Mouse (Mus musculus) intestine, embryonic 14.5 days (tissue): ENCODE measurements around the gene Cdh1. TPM values are rescaled to one million over a fixed set of nuclear protein-coding genes. Genes with fewer than 3 reads are reported as not detected.
A peak's percentile ranks its signal among the peaks of the same experiment; 100 is the strongest.

Experiments
- ATAC-seq: fragments of 200-750 bp; cut with Nextera tagmentation; replicated peaks from 2 replicates; pipeline ENCODE4 v1.8.0; 2017; ENCODE audit warnings: low read depth, moderate number of reproducible peaks, moderate TSS enrichment, moderate library complexity; ENCODE audit not compliant: low FRiP score, low TSS enrichment
- DNase-seq: peaks from one replicate; pipeline ENCODE4 v3.0.0-alpha.2; 2018; ENCODE audit warnings: low spot score
- H3K27ac ChIP-seq: fragments of 300-500 bp; sonication (generic); 2 replicates; pipeline ENCODE4 v1.5.1; 2014; ENCODE audit warnings: low read depth, mild to moderate bottlenecking, control low read depth
- H3K27me3 ChIP-seq: fragments of 300-500 bp; sonication (generic); replicated peaks from 2 replicates; pipeline ENCODE4 v1.6.1; 2014; ENCODE audit warnings: low read length, control low read depth; ENCODE audit not compliant: control insufficient read depth, insufficient read depth
- H3K36me3 ChIP-seq: fragments of 300-500 bp; sonication (generic); 2 replicates; pipeline ENCODE4 v1.6.1; 2014; ENCODE audit warnings: low read length, control low read depth; ENCODE audit not compliant: control insufficient read depth, insufficient read depth
- H3K4me1 ChIP-seq: fragments of 300-500 bp; sonication (generic); replicated peaks from 2 replicates; pipeline ENCODE4 v1.6.1; 2014; ENCODE audit warnings: low read length, control low read depth, mixed read lengths; ENCODE audit not compliant: control insufficient read depth, insufficient read depth
- H3K4me2 ChIP-seq: fragments of 300-500 bp; sonication (generic); 2 replicates; pipeline ENCODE4 v1.6.1; 2014; ENCODE audit warnings: low read length
- H3K4me3 ChIP-seq: fragments of 300-500 bp; sonication (generic); 2 replicates; pipeline ENCODE4 v1.5.1; 2014; ENCODE audit warnings: low read depth, low read length, control low read depth, mixed read lengths
- H3K9ac ChIP-seq: fragments of 300-500 bp; sonication (generic); 2 replicates; pipeline ENCODE4 v1.6.1; 2014; ENCODE audit warnings: mild to moderate bottlenecking, low read length
- H3K9me3 ChIP-seq: fragments of 300-500 bp; sonication (generic); 2 replicates; pipeline ENCODE4 v1.6.1; 2016; ENCODE audit warnings: low read length, control low read depth; ENCODE audit not compliant: control insufficient read depth
- WGBS: fragments of 180-500 bp; shearing (Covaris S2); extraction: QIAGEN DNeasy Blood & Tissue Kit; methylation state at CpG from one replicate; pipeline ENCODE4 v1.1.7; 2014; 5-methylcytosine and 5-hydroxymethylcytosine counted together
- polyA plus RNA-seq: library from polyadenylated mRNA; unstranded; fragments of >200 nt; fragmentation: Nextera tagmentation; extraction: Ambion mirVana; gene quantifications from 2 replicates; pipeline ENCODE4 v1.2.1, GENCODE M21; 2014

Cdh1 gene
- polyA plus RNA-seq, 1 experiment from 2014 or later: 152 TPM

GRCm38 (mm10) chr8:106646153-106646552 is 43.0 kb downstream of the Cdh1 start:
- no peak overlapping the region for H3K27ac ChIP-seq
- no peak overlapping the region for H3K9ac ChIP-seq
- ATAC-seq: no peak
- no peaks in the 10 kb centered on the region for H3K27me3 ChIP-seq
- H3K9me3 ChIP-seq: no peaks in the 10 kb centered on the region
- DNase-seq: no peak
- 0 out of 2 replicates have a peak, but pooled peaks cover 3% of the 10 kb centered on the region for H3K36me3 ChIP-seq
- H3K4me3 ChIP-seq: no peak overlapping the region
- no peak overlapping the region for H3K4me2 ChIP-seq
- H3K4me1 ChIP-seq: no peaks in the 10 kb centered on the region; the same call in 1 of the 2 replicates
- 68% methylated on average over 2 of the region's 2 CpGs for WGBS

GRCm38 (mm10) chr8:106646731-106647130 is 43.6 kb downstream of the Cdh1 start:
- 67% methylated on average over 5 of the region's 5 CpGs for WGBS
- no peaks in the 10 kb centered on the region; the same call in 1 of the 2 replicates for H3K4me1 ChIP-seq
- DNase-seq: no peak
- H3K27me3 ChIP-seq: no peaks in the 10 kb centered on the region
- ATAC-seq: no peak
- H3K9ac ChIP-seq: no peak overlapping the region
- no peaks in the 10 kb centered on the region for H3K9me3 ChIP-seq
- H3K4me3 ChIP-seq: no peak overlapping the region
- H3K36me3 ChIP-seq: 0 out of 2 replicates have a peak, but pooled peaks cover 3% of the 10 kb centered on the region
- peak overlapping the region; percentile 2; the same call in 1 of the 2 replicates for H3K27ac ChIP-seq
- no peak overlapping the region for H3K4me2 ChIP-seq

GRCm38 (mm10) chr8:106647387-106647786 is 44.2 kb downstream of the Cdh1 start:
- no peaks in the 10 kb centered on the region for H3K9me3 ChIP-seq
- H3K27ac ChIP-seq: no peak overlapping the region
- no peak overlapping the region for H3K9ac ChIP-seq
- DNase-seq (peak; percentile 92), ATAC-seq (no peak; the same call in 1 of the 2 replicates)
- H3K27me3 ChIP-seq: no peaks in the 10 kb centered on the region
- H3K36me3 ChIP-seq: 0 out of 2 replicates have a peak, but pooled peaks cover 3% of the 10 kb centered on the region
- 29% methylated on average over 2 of the region's 2 CpGs for WGBS
- no peak overlapping the region for H3K4me3 ChIP-seq
- H3K4me2 ChIP-seq: no peak overlapping the region
- H3K4me1 ChIP-seq: no peaks in the 10 kb centered on the region; the same call in 1 of the 2 replicates

- Histone ChIP-seq H3K9ac (no peak overlapping the region), H3K9me3 (no peaks in the 10 kb centered on the region), H3K36me3 (0 out of 2 replicates have a peak, but pooled peaks cover 3% of the 10 kb centered on the region), H3K27ac (no peak overlapping the region), H3K4me3 (no peak overlapping the region), H3K4me2 (no peak overlapping the region), H3K27me3 (no peaks in the 10 kb centered on the region), H3K4me1 (no peaks in the 10 kb centered on the region; the same call in 1 of the 2 replicates)
- WGBS: 90% methylated on average over 8 of the region's 8 CpGs
- ATAC-seq: no peak
- DNase-seq: no peak
These were observed 45.3 kb downstream of the Cdh1 start for GRCm38 (mm10) chr8:106648421-106648820.

- no peak for DNase-seq
These were observed 48.8 kb downstream of the Cdh1 start for GRCm38 (mm10) chr8:106651994-106652393.

GRCm38 (mm10) chr8:106656046-106656445 is 52.9 kb downstream of the Cdh1 start:
- ATAC-seq (no peak), DNase-seq (no peak)
- H3K36me3 ChIP-seq: peaks cover 12% of the 10 kb centered on the region; the same call in 1 of the 2 replicates
- H3K27ac ChIP-seq: no peak overlapping the region
- no peaks in the 10 kb centered on the region for H3K9me3 ChIP-seq
- H3K4me3 ChIP-seq: no peak overlapping the region
- no peak overlapping the region for H3K9ac ChIP-seq
- no peak overlapping the region for H3K4me2 ChIP-seq
- no peaks in the 10 kb centered on the region for H3K4me1 ChIP-seq
- no peaks in the 10 kb centered on the region for H3K27me3 ChIP-seq

More at GRCm38 (mm10) chr8:106651994-106652393, 48.8 kb downstream of the Cdh1 start:
- peaks cover 8% of the 10 kb centered on the region; the same call in 1 of the 2 replicates for H3K36me3 ChIP-seq
- no peak for ATAC-seq
- no peaks in the 10 kb centered on the region for H3K27me3 ChIP-seq
- no peaks in the 10 kb centered on the region for H3K9me3 ChIP-seq
- no peak overlapping the region for H3K4me2 ChIP-seq
- no peak overlapping the region for H3K27ac ChIP-seq
- H3K9ac ChIP-seq: no peak overlapping the region
- no peak overlapping the region for H3K4me3 ChIP-seq
- 62% methylated on average over 3 of the region's 3 CpGs for WGBS
- H3K4me1 ChIP-seq: no peaks in the 10 kb centered on the region; the same call in 1 of the 2 replicates

- no peak for ATAC-seq
- DNase-seq: no peak
- Histone ChIP-seq H3K27ac (no peak overlapping the region), H3K27me3 (no peaks in the 10 kb centered on the region), H3K36me3 (peaks cover 1% of the 10 kb centered on the region; the same call in 1 of the 2 replicates), H3K4me2 (no peak overlapping the region), H3K9me3 (no peaks in the 10 kb centered on the region), H3K4me3 (no peak overlapping the region), H3K9ac (no peak overlapping the region), H3K4me1 (no peaks in the 10 kb centered on the region)
- WGBS: 59% methylated on average over 2 of the region's 2 CpGs
These were observed 69.6 kb downstream of the Cdh1 start for GRCm38 (mm10) chr8:106672786-106673185.

- H3K4me1 ChIP-seq: no peaks in the 10 kb centered on the region
- DNase-seq (no peak), ATAC-seq (no peak)
- no peaks in the 10 kb centered on the region for H3K27me3 ChIP-seq
- no peaks in the 10 kb centered on the region for H3K9me3 ChIP-seq
- no peaks in the 10 kb centered on the region for H3K36me3 ChIP-seq
- H3K4me3 ChIP-seq: no peak overlapping the region
- no peak overlapping the region for H3K9ac ChIP-seq
- no peak overlapping the region for H3K4me2 ChIP-seq
- H3K27ac ChIP-seq: no peak overlapping the region
- 98% methylated on average over 15 of the region's 15 CpGs for WGBS
These were observed 71.2 kb downstream of the Cdh1 start for GRCm38 (mm10) chr8:106674318-106674717.

GRCm38 (mm10) chr8:106674894-106675293 is 71.7 kb downstream of the Cdh1 start:
- Histone ChIP-seq H3K4me1 (no peaks in the 10 kb centered on the region), H3K27me3 (no peaks in the 10 kb centered on the region)
- 81% methylated on average over 8 of the region's 8 CpGs for WGBS

More at GRCm38 (mm10) chr8:106674894-106675293, 71.7 kb downstream of the Cdh1 start:
- Histone ChIP-seq H3K36me3 (no peaks in the 10 kb centered on the region), H3K9ac (no peak overlapping the region), H3K4me2 (no peak overlapping the region), H3K27ac (no peak overlapping the region), H3K4me3 (no peak overlapping the region), H3K9me3 (no peaks in the 10 kb centered on the region)
- DNase-seq (no peak), ATAC-seq (no peak)
